Mouse (Mus musculus) liver, embryonic 14.5 days (tissue): Measurements from ENCODE around the gene Plscr3. TPM values are rescaled to one million over a fixed set of nuclear protein-coding genes. Genes with fewer than 3 reads are reported as not detected.
A peak's percentile ranks its signal among the peaks of the same experiment; 100 is the strongest.

ENCODE experiments used
- ATAC-seq: fragments of 200-750 bp; cut with Nextera tagmentation; 2 replicates; pipeline ENCODE4 v1.8.0; 2017; ENCODE audit warnings: moderate number of reproducible peaks, mild to moderate bottlenecking, moderate library complexity; ENCODE audit not compliant: insufficient read depth
- DNase-seq, 3 experiments: peaks; one replicate each; pipeline ENCODE4 v3.0.0-alpha.2; 2012 to 2013; ENCODE audit warnings: low read depth in 3 of 3, low spot score in 3 of 3
- H3K27ac ChIP-seq: fragments of 300-500 bp; sonication (generic); 2 replicates; pipeline ENCODE4 v1.5.1; 2014; ENCODE audit warnings: moderate library complexity, mild to moderate bottlenecking, control low read depth, inconsistent platforms
- H3K27me3 ChIP-seq: fragments of 300-500 bp; sonication (generic); 2 replicates; pipeline ENCODE4 v1.6.1; 2014; ENCODE audit warnings: mild to moderate bottlenecking, low read length, moderate library complexity; ENCODE audit not compliant: control insufficient read depth, insufficient read depth
- H3K36me3 ChIP-seq: fragments of 300-500 bp; sonication (generic); replicated peaks from 2 replicates; pipeline ENCODE4 v1.6.1; 2014; ENCODE audit warnings: low read depth; ENCODE audit not compliant: control insufficient read depth, insufficient read depth
- H3K4me1 ChIP-seq, 2 experiments: fragments of 200-500 bp in 1 of 2; fragments of 300-500 bp in 1 of 2; sonication (generic) in 1 of 2; replicated peaks; 2 replicates each; pipeline ENCODE4 v1.6.1; 2012 to 2014; ENCODE audit warnings: antibody characterized with exemption in 1 of 2, inconsistent platforms in 1 of 2, low read length in 1 of 2; ENCODE audit not compliant: control insufficient read depth in 2 of 2, insufficient read depth in 2 of 2
- H3K4me2 ChIP-seq: fragments of 300-500 bp; sonication (generic); 2 replicates; pipeline ENCODE4 v1.6.1; 2014; ENCODE audit warnings: low read depth, mild to moderate bottlenecking, control low read depth, moderate library complexity
- H3K4me3 ChIP-seq, 2 experiments: fragments of 200-500 bp in 1 of 2; fragments of 300-500 bp in 1 of 2; sonication (generic) in 1 of 2; 2 replicates each; pipeline ENCODE4 v1.5.1; 2012 to 2014; ENCODE audit warnings: low read depth in 2 of 2, low read length in 2 of 2, mild to moderate bottlenecking in 2 of 2, control low read depth in 1 of 2, inconsistent platforms in 1 of 2, moderate library complexity in 1 of 2; ENCODE audit not compliant: insufficient read depth in 1 of 2
- H3K9ac ChIP-seq: fragments of 300-500 bp; sonication (generic); replicated peaks from 2 replicates; pipeline ENCODE4 v1.6.1; 2014; ENCODE audit warnings: mild to moderate bottlenecking, control low read depth, moderate library complexity
- H3K9me3 ChIP-seq: fragments of 300-500 bp; sonication (generic); 2 replicates; pipeline ENCODE4 v1.6.1; 2016; ENCODE audit warnings: low read length, mixed read lengths; ENCODE audit not compliant: control insufficient read depth
- CTCF ChIP-seq: IDR thresholded peaks from 2 replicates; pipeline ENCODE4 v1.5.1; 2016; ENCODE audit warnings: antibody characterized with exemption, low read depth, control low read depth
- EP300 ChIP-seq: IDR thresholded peaks from 2 replicates; pipeline ENCODE4 v1.6.1; 2016; ENCODE audit warnings: antibody characterized with exemption, low read depth
- WGBS: fragments of 180-500 bp; shearing (Covaris S2); extraction: QIAGEN DNeasy Blood & Tissue Kit; methylation state at CpG from one replicate; pipeline ENCODE4 v1.1.7; 2014; ENCODE audit not compliant: insufficient replicate concordance; 5-methylcytosine and 5-hydroxymethylcytosine counted together
- polyA plus RNA-seq, 2 experiments: library from polyadenylated mRNA; depleted of rRNA in 1 of 2; stranded (reverse) in 1 of 2; unstranded in 1 of 2; fragments of >200 nt; fragmentation: Nextera tagmentation in 1 of 2; extraction: Ambion mirVana in 1 of 2; gene quantifications; 2 replicates each; pipeline versions ENCODE4 v1.2.1 to v1.2.3; 2012 to 2014

Plscr3 gene
- polyA plus RNA-seq, 2 experiments: 18.0 to 22.8 TPM

DNA sequence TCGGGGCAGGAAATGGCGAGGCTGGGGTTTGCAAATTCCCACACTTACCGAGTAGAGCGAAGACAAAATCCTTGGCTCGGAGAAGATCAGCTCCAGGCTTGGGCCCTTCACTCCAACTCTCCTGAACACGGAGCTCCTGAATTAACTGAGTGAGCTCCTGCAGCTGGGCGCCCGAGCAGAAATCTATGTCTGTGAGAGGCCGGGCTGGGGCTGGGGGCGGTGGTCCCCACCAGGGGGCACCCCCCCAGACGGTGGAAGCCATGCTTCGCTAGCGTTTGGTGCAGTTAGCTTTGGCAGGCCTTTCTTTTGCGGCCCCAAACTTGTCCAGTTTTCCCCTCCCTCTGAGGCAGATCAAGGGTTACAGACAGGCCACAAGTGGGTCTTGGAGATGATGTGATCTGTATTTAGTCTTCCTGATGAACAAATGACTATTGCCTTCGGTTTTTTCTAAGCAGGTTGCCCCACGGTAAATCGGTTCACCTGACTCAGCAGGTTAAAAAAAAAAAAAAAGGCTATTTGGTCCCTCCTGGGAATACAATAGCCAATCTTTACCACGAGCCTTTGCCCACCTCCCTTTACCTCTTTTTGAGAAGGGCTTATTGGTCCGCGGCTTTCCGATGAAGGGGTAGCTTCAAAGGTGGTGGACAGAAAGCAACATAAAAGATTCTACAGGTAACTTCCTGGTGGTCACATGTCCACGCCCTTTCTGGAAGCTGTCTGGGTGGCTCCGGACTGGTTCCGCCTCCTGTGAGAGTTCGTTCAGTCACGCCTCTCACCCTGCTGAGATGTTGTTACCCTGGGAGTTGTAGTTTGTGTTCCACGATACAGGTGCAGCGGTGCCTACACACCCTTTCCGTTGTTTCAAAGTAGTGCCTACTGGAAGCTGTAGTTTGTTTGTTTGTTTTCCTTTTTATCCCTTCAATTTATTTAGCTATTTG lies 40.9 kb upstream of the Plscr3 start, which contains the start of gene Tmem102:
Gene Tmem102 (minus strand): TSS at position 653 of the 938 bp plus-strand sequence.
- H3K9ac ChIP-seq: no peak within 1 kb of the TSS
- peak within 1 kb of the TSS; percentile 65 for H3K4me2 ChIP-seq
- no peak within 1 kb of the TSS for H3K27ac ChIP-seq
- no peaks in the 10 kb centered on the region for H3K36me3 ChIP-seq
- TF ChIP-seq EP300 (no peak), CTCF (no peak)
- DNase-seq (no peak), ATAC-seq (no peak)
- H3K9me3 ChIP-seq: no peaks in the 10 kb centered on the region
- H3K27me3 ChIP-seq: peaks cover 65% of the 10 kb centered on the region
- 0 out of 4 replicates have a peak within 1 kb of the TSS, but pooled peaks of 1 of the 2 experiments have one; percentile 14 for H3K4me3 ChIP-seq
- H3K4me1 ChIP-seq: no peaks in the 10 kb centered on the region; a peak in 2 of 4 replicates
- WGBS: 21% methylated on average over 29 of the region's 29 CpGs

DNA sequence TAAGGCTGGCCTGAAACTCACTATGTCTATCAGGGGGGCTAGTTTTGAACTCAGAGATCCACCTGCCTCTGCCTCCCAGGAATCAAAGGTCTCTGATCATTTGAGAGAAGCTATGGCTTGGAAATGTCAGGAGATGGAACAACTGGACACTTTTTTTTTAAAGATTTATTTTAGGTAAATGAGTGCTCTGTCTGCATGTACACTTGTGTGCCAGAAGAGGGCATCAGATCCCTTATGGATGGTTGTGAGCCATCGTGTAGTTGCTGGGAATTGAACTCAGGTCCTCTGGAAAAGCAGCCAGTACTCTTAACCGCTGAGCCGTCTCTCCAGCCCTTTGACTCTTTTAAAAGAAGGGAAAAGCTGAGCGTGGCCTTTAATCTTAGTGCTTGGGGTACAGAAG lies 39.8 kb upstream of the Plscr3 start:
- 70% methylated on average over 4 of the region's 4 CpGs for WGBS
- Histone ChIP-seq H3K4me1 (no peaks in the 10 kb centered on the region; a peak in 2 of 4 replicates), H3K27ac (no peak overlapping the region), H3K4me3 (no peak overlapping the region), H3K4me2 (no peak overlapping the region), H3K27me3 (peaks cover 53% of the 10 kb centered on the region), H3K9me3 (no peaks in the 10 kb centered on the region; the same call in 1 of the 2 replicates), H3K36me3 (no peaks in the 10 kb centered on the region), H3K9ac (no peak overlapping the region)
- no peak for ATAC-seq
- TF ChIP-seq CTCF (peak; percentile 60), EP300 (no peak)
- DNase-seq: no peak

DNA sequence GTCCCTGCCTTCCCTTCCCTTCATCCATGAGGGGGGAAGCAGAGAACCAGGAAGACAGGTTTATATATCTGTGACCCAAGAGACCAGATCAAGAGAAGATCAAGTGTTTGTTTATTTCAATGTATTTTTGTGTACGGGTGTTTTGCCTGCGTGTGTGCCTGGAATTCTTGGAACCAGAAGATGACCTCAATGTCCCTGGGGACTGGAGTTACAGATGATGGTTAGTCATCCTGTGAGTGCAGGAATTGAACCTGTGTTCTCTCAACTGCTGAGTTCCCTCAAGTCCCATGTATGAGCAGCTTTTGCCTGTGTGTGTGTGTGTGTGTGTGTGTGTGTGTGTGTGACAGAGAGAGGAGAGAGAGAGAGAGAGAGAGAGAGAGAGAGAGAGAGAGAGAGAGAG lies 38.5 kb upstream of the Plscr3 start:
- DNase-seq: no peak
- no peak overlapping the region for H3K27ac ChIP-seq
- H3K4me3 ChIP-seq: no peak overlapping the region
- peaks cover 41% of the 10 kb centered on the region for H3K27me3 ChIP-seq
- 59% methylated on average over 2 of the region's 2 CpGs for WGBS
- ATAC-seq: no peak
- H3K4me1 ChIP-seq: no peaks in the 10 kb centered on the region; a peak in 2 of 4 replicates
- no peak overlapping the region for H3K9ac ChIP-seq
- H3K9me3 ChIP-seq: no peaks in the 10 kb centered on the region; the same call in 1 of the 2 replicates
- no peak overlapping the region for H3K4me2 ChIP-seq
- H3K36me3 ChIP-seq: no peaks in the 10 kb centered on the region
- TF ChIP-seq EP300: no peak
- no peak for TF ChIP-seq CTCF

DNA sequence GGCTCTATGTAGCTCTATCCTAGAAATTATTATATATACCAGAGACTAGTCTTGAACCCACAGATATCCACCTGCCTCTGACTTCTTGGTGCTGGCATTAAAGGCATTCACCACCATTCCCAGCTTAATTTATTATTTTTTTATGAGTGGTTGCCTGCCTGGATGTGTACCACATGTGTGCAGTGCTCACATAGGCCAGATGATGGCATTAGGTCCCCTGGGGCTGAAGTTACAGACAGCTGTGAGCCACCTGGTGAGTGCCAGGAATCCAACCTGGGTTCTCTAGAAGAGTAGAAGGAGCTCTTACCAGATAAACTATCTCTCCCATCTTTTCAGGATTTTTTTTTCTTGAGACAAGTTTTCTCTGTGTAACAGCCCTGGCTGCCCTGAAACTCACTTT lies 35.9 kb upstream of the Plscr3 start:
- Histone ChIP-seq H3K4me2 (no peak overlapping the region), H3K36me3 (no peaks in the 10 kb centered on the region), H3K4me1 (no peaks in the 10 kb centered on the region), H3K4me3 (no peak overlapping the region), H3K27me3 (peaks cover 14% of the 10 kb centered on the region), H3K9me3 (no peaks in the 10 kb centered on the region; the same call in 1 of the 2 replicates), H3K9ac (no peak overlapping the region), H3K27ac (no peak overlapping the region)
- ATAC-seq: no peak
- no peak for DNase-seq
- TF ChIP-seq CTCF (peak; percentile 24; the same call in 1 of the 2 replicates), EP300 (no peak)

- H3K27me3 ChIP-seq: no peaks in the 10 kb centered on the region; the same call in 1 of the 2 replicates
- H3K27ac ChIP-seq: no peak within 1 kb of the TSS
- ATAC-seq (no peak), DNase-seq (no peak)
- TF ChIP-seq EP300 (no peak), CTCF (peak; percentile 39)
- no peak within 1 kb of the TSS for H3K4me3 ChIP-seq
- H3K36me3 ChIP-seq: no peaks in the 10 kb centered on the region
- H3K9ac ChIP-seq: no peak within 1 kb of the TSS
- no peaks in the 10 kb centered on the region for H3K4me1 ChIP-seq
- 51% methylated on average over 10 of the region's 10 CpGs for WGBS
- no peaks in the 10 kb centered on the region; the same call in 1 of the 2 replicates for H3K9me3 ChIP-seq
- H3K4me2 ChIP-seq: no peak within 1 kb of the TSS
These were observed 31.0 kb upstream of the Plscr3 start, which contains the start of gene Gm39566 for GRCm38 (mm10) chr11:69815155-69815554. Gm39566 (minus strand) TSS chr11:69815298.
